Comparison of ENCODE assay signal across 19 mouse cellular contexts in the genomic region with DNA sequence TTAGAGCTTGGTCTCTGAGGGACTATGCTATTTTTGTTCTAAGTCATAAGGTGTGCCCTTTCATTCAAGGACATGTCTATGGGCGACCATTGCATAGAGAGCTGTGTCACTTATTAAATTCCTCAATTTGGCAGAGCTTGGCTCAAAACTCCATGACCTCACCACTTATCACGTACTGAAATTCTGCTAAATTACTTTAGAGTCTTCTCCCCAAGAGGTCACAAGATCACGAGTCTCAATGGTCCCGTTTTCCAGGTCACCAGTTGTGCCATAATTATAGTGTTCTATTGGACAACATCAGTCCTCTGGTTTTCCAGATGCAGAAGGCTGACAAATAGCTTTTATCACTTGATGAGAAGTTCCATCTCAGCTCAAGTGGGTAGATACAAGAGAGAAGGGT.
A peak's percentile ranks its signal among the peaks of the same experiment; 100 is the strongest.
DNase-seq lines count a peak whose midpoint lies in the region; ATAC-seq lines count a peak whose summit lies in the region.
"Had no signal": no experiment of that assay in that cellular context is flagged by ENCODE, and none has a peak within 500 bp of the region (broad histone marks: within the 10 kb centered on the region; RNA-seq: fewer than 3 reads in every experiment).

No protein-coding gene starts in this region.

- intact Hi-C loops in heart, postnatal 10 days (cut with DNase I): no loop called here

- 83% methylated on average over 4 of the region's 4 CpGs for WGBS in midbrain, embryonic 11.5 days
- 93% methylated on average over 4 of the region's 4 CpGs for WGBS in midbrain, embryonic 14.5 days

- no peak overlapping the region for H3K4me3 ChIP-seq in midbrain, embryonic 11.5 days (ENCODE audit: low read depth, low read length)
- H3K4me3 ChIP-seq in midbrain, embryonic 14.5 days (replicated peaks; ENCODE audit: low read depth, low read length): no peak overlapping the region

- no peaks in the 10 kb centered on the region; the same call in 1 of the 2 replicates for H3K4me1 ChIP-seq in midbrain, embryonic 11.5 days (ENCODE audit: control insufficient read depth, insufficient read depth, low read length)
- H3K4me1 ChIP-seq in midbrain, embryonic 14.5 days (ENCODE audit: control insufficient read depth, insufficient read depth, low read length): no peaks in the 10 kb centered on the region

- H3K27ac ChIP-seq in midbrain, embryonic 11.5 days (ENCODE audit: low read depth, low read length): no peak overlapping the region
- no peak overlapping the region for H3K27ac ChIP-seq in midbrain, embryonic 14.5 days (replicated peaks; ENCODE audit: low read depth, low read length)

- DNase-seq in heart, adult 11 months: peak; percentile 63
- no peak for DNase-seq in heart, postnatal 10 days
- peak; percentile 56 for DNase-seq in midbrain, embryonic 11.5 days (ENCODE audit: low spot score, missing footprints)
- DNase-seq in midbrain, embryonic 14.5 days: no peak
- DNase-seq: adrenal gland, adult 2 months; adrenal gland, adult 8-10 months; adrenal gland, postnatal 10 days; adrenal gland, postnatal 14 days; adrenal gland, postnatal 25 days; adrenal gland, postnatal 36 days; B cell, adult 2 months; cerebellum, adult 11 months; cerebellum, adult 11-12 months; cerebellum, adult 18-20 months had no signal

- no peak overlapping the region for H3K9ac ChIP-seq in midbrain, embryonic 11.5 days (ENCODE audit: low read length)
- H3K9ac ChIP-seq in midbrain, embryonic 14.5 days (replicated peaks; ENCODE audit: low read length): no peak overlapping the region

- no peak overlapping the region for H3K4me2 ChIP-seq in midbrain, embryonic 11.5 days
- no peak overlapping the region for H3K4me2 ChIP-seq in midbrain, embryonic 14.5 days (ENCODE audit: low read length)

- ATAC-seq in midbrain, embryonic 11.5 days (ENCODE audit: low FRiP score): no peak
- no peak for ATAC-seq in midbrain, embryonic 14.5 days (ENCODE audit: low FRiP score, low TSS enrichment)
- ATAC-seq: activated CD4-positive, CD25-positive, alpha-beta regulatory T cell, adult 4 months; CD4-positive, CD25-positive, alpha-beta regulatory T cell, adult 4 months; Patski had no signal

- no peaks in the 10 kb centered on the region for H3K36me3 ChIP-seq in midbrain, embryonic 11.5 days (ENCODE audit: control insufficient read depth, insufficient read depth, low read length)
- H3K36me3 ChIP-seq in midbrain, embryonic 14.5 days (ENCODE audit: control insufficient read depth, insufficient read depth, low read length): no peaks in the 10 kb centered on the region
- H3K36me3 ChIP-seq: G1E had no signal

- H3K27me3 ChIP-seq in midbrain, embryonic 11.5 days (ENCODE audit: control insufficient read depth, insufficient read depth, low read length): no peaks in the 10 kb centered on the region
- no peaks in the 10 kb centered on the region for H3K27me3 ChIP-seq in midbrain, embryonic 14.5 days (ENCODE audit: control insufficient read depth, insufficient read depth, low read length)
- H3K27me3 ChIP-seq: CH12.LX, Patski had no signal

- no peaks in the 10 kb centered on the region for H3K9me3 ChIP-seq in midbrain, embryonic 11.5 days (ENCODE audit: control insufficient read depth, low read length)
- H3K9me3 ChIP-seq in midbrain, embryonic 14.5 days (ENCODE audit: control insufficient read depth, low read length): no peaks in the 10 kb centered on the region

Comparison
In these comparisons a context has a peak if more than half of its experiments do, and no peak if none do; other contexts are left out.
1. DNase-seq: peak in heart, adult 11 months (single experiment) and midbrain, embryonic 11.5 days (single experiment); none in heart, postnatal 10 days (0 of 2) and midbrain, embryonic 14.5 days (single experiment).